Mouse (Mus musculus): ENCODE results near the gene Cox16.
"Not testable (repeated sequence)": the region's sequence is repeated elsewhere in the genome, so short reads cannot be mapped to it uniquely, and the experiment has no call there.

- not testable (repeated sequence) for TF ChIP-seq MAFK (IDR thresholded peaks at IDR 0.05; ENCODE audit: insufficient read depth, low read depth, low read length); HCFC1 (IDR thresholded peaks at IDR 0.05; ENCODE audit: borderline replicate concordance, insufficient read depth, low read length)
Observed at GRCm38 (mm10) chr12:81530587-81530986, 45.7 kb upstream of the Cox16 start.
